Mouse (Mus musculus) liver, adult 2 months (tissue): ENCODE data around the gene Slc17a8.

Experiments used
- CTCF ChIP-seq: fragments of 200-500 bp; IDR thresholded peaks from 2 replicates; pipeline ENCODE4 v1.5.1; 2011; ENCODE audit warnings: low read depth, low read length, control low read depth
- POLR2A ChIP-seq: fragments of 200-500 bp; IDR thresholded peaks from 2 replicates; pipeline ENCODE4 v1.6.1; 2011; ENCODE audit warnings: low read length, control low read depth; ENCODE audit not compliant: insufficient read depth; ENCODE audit errors: extremely low read depth

DNA sequence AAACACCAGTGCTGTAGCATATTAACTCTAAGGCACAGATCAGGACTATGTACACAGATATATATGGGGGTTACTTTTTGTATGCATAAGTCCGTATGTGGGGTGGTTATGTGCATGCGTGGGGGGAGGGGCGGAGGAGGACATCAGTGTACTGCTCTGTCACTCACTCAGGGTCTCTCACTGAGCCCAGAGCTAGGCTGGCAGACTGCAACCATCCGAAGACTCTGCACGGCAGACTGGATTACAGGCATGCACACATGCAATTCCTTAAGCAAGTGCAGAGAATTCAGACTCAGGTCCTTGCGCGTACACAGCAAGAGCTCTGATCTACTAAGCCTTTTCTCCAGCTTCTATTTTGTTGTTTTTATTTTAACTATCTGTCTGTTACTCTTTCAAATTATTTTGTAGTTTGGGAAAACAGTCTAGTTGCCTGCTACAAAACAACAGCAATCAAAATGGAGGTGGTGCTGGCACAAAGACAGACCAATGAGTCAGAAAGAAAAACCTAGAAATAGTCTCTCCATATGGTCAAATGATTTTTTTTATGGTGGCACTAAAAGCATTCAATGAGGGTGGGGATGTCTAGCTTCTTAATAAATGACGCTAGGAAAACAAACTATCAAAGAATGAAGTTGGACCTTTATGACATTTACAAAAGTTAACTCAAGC lies 44.1 kb upstream of the Slc17a8 start:
- TF ChIP-seq POLR2A (no peak), CTCF (no peak)
